Mouse (Mus musculus) heart, adult 2 months (tissue): ENCODE measurements around the gene Tubb2a.

Experiments
- CTCF ChIP-seq: fragments of 200-600 bp; IDR thresholded peaks from 2 replicates; pipeline ENCODE4 v1.8.1; 2022; ENCODE audit warnings: antibody characterized with exemption, mild to moderate bottlenecking, moderate library complexity
- POLR2A ChIP-seq: fragments of 200-500 bp; IDR thresholded peaks from 2 replicates; pipeline ENCODE4 v1.6.1; 2011; ENCODE audit warnings: mild to moderate bottlenecking, low read depth, low read length, control low read depth; ENCODE audit not compliant: insufficient read depth

- no peak for TF ChIP-seq CTCF
- TF ChIP-seq POLR2A, result no peak
Measured at GRCm38 (mm10) chr13:34111878-34112277, 34.1 kb upstream of the Tubb2a start.
